Mouse (Mus musculus) gastrocnemius, postnatal 36 days (tissue): ENCODE data around the gene Vsx2. TPM values are rescaled to one million over a fixed set of nuclear protein-coding genes. Genes with fewer than 3 reads are reported as not detected.
A peak's percentile ranks its signal among the peaks of the same experiment; 100 is the strongest.
"Not testable (repeated sequence)": the region's sequence is repeated elsewhere in the genome, so short reads cannot be mapped to it uniquely, and the experiment has no call there.

Experiments
- DNase-seq, 2 experiments: peaks; one replicate each; pipeline ENCODE4 v3.0.0; 2022
- intact Hi-C: fragments of 180-260 bp; cut with DNase I; formaldehyde crosslinking; loops from one replicate; pipeline ENCODE4 v1.15.1; 2025
- long read RNA-seq, 2 experiments: library from polyadenylated mRNA; stranded (forward); transcript quantifications; one replicate each; pipeline ENCODE4 v2.0.0; 2021
- total RNA-seq, 2 experiments: library from RNA; stranded (reverse); gene quantifications; 2 replicates each; pipeline ENCODE4 v1.2.3; 2021

Gene Vsx2
- not detected for total RNA-seq
- long read RNA-seq, experiment 1 = 0 reads
- long read RNA-seq, experiment 2 = 0 reads

DNA sequence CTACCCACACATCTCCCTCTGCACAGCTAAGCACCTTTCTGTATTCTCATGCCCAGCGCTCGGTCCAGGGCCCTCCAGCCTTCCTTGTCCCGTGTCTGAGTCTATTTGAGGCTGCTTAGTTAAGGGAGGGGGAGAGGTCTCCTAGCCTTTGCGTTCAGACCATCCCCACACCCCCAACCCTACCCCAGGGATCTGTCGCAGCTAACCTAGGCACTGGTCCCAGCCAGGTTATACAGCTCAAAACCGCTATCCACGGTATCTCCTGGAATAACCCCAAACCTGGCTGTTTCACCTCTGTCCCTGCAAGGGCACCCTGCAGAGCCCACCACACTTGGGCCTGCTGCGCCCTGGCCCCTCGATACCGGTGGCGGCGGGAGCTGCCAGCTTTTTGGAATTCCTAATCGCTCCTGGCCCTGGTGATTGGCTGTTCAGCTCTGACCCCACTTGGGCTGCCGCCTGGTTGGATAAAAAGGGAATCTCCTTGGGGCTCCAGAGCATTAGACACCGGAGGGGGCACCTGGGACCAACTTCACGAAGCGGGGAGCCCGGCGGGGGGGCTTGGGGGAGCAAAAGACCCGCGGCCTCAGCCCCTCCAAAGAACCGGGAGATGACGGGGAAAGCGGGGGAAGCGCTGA is at the start of gene Vsx2:
Vsx2 (plus strand) TSS at position 427 of the 635 bp plus-strand sequence.
- intact Hi-C loops = no loop called here
- no peak for DNase-seq

DNA sequence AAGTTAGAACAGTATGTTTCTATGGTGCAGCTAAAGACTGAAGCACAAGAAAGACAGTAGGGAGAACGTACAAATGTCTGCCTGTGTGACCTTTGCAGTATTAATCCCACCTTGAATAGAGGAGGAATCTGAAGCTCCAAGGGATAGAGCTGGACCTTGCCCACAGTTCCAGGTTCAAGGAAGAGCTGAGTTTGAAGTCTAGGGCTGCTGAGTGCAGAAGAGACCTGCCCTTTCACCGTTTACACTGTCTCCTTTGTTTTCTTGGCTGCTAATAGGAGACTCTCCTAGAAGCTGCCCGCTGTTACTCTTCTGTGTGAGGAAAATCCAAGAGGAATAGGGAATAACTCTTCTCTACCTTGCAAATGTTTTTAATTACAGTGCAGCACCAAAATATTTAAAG is 45.8 kb upstream of the Vsx2 start:
- intact Hi-C loops = no loop called here
- no peak for DNase-seq

DNA sequence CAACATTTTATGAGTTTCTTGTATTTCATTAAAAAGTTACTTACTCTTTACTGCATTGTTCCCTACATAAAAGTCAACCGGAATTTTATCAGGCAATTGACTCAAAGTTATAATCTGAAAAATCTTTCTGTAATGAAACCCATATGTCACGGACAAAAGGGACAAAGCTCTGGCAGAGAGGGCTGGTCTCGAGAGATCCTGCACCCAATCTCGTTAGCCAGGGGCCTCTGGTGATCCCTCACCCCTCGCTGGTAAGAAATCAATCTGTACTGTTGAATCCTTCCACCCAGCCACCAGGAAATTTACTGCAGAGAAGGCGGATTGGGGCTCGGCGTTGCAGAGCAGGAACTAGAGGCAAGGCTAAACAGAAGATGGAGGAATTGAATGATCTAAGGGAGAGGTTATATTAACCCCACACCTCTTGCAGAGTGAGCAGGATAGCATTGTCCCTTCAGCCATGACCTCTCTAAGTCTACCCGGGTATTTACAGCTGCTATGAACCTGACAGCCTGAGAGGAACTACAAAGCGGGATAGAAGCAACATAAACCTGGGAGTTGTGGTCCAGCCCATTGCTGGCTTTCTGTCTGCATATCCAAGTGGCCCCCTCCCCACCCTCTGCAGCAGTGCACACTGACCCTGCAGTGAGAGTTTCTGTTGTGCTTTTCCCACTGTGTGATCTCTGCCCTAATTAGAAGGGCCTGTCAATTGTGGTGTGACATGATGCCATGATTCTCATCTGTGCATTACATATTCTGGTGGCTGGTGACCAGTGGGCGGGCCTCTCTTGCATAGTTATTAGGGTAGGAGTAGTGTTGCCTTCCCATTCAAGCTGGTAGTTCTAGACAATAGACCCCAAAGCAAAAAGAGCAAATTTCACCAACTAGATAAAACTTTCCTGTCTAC is 45.2 kb upstream of the Vsx2 start:
- no peak for DNase-seq
- intact Hi-C loops = no loop called here

DNA sequence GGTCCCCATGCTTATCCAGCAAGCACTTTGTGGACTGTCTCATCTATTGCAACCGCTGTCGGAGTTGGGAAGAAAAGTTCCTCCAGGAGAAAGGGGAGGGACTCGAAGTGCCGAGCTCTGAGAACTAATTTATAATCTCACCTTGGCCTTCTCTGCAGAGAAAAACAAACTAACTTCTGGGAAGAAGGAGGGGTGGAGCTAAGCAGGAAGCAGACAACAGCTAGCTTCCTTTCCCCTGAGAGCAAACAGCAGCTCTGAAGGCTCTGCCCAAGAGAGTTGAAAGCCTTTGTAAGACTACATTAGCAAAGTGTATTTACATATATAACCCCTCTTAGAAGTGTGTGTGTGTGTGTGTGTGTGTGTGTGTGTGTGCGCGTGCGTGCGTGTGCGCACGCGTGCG is 44.1 kb upstream of the Vsx2 start:
- intact Hi-C loops = no loop called here
- DNase-seq = no peak

DNA sequence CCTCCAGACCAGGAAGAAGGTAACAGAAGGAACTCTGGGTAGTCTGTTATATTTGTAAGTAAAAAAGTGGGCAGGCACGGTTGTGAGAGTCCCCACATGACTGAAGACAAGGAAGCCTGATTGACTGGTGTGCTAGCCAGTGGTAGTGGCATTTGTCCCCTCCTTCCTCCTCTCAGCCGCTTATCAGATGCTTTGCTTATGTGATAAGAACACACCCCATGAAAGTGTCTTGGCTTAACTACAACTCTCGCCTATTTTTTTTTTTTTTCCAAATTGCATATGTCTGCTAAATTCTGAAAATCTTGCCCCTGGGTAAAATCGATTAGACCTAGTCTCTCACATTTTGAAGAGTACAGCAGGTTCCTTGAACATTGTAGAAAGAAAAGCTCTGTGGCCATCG is 39.1 kb upstream of the Vsx2 start:
- DNase-seq = no peak
- intact Hi-C loops = no loop called here

DNA sequence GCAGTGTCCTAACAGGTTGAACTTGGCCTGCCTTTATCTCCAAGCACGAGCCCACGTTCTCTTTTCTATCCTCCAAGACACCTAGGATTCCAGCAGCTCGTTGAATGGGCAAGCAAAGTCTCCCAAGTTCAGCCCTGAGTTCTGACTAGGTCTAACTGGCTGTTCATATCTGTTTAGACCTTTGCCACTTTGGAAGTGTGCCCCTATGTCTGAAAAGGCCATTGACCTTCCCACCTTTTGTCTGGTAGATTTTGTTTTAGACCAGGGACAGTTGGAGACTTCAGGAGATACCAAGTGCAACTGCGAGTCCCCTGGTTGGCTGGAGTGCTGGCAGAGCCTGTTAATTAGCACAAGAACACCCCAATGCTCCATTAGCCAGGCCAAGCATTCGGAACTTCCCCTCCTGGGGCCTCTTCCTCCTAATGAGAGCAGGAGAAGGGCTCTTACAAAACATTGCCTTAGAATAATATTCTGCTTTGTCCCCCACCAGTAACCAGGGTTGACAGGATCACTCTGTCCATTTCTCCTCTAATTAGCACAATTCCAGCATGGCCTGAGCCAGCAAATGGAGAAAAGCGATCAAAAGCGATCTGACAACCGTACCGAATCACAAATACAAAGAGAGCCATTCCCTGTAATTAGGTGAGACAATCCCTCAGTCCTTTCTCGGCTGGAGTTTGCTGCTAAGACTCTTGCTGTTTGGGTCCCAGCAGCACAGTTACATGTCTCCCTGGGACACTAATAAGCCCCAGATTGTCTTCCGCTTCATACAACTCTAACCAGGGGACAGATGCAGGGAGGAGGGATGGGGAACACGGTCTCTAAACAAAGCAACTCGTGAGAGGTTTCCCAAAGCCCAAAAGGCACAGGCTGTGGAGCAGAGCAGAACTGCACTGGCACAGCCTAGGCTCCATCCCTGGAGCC is 37.4 kb upstream of the Vsx2 start:
- no peak for DNase-seq
- intact Hi-C loops = no loop called here

DNA sequence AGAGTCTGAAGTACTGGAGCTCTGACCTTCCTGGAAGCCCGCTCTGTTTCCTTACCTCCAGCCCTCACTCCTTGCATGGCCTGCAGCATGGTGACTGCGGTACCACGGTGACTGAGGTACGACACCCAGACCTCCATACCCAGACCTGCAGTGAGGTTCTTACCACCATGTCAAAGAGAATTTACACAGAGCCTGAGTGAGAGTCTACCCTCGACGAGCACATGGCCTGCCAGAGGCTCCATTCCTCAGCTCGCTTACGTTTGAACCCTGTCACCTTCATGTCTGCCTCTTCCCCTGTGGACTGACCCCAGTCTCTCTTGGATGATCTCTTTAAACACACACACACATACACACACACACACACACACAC is 36.7 kb upstream of the Vsx2 start:
- DNase-seq = no peak
- intact Hi-C loops = no loop called here

DNA sequence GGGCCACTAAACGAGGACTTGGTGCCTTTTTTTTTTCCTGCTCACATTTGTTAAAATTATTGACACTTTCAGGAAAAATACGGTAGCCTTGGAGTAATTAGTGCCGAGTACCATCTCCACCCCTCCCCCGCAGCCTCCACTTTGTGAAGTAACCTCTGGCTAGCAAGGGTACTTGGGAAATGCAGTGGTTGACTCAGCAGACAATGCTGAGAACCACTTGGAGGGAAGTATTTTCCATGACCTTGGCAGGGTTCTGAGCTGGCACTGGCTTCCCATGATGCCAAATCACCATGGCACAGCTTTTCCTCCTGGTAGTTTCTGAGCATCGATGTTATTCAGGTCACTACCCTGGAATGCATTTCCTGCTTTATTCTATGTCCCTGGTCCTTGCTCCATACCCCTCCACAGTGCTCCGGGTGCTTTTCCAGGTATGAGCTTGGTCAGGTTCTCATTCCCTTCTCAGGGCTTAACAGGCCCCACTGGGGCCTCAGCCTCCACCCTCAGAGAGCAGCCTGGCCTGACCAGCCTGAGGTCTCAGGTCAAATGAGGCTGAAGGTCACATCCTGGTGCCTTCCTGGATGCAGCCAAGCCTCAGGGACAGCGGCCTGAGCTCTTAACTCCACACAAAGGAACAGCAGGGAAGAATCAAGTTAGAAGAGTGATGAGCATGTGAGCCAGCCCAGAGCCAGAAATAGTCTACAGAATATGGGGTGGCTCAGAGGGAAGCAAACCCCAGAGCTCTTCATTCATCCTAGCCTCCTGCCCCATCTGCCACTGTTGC is 35.7 kb upstream of the Vsx2 start:
- no peak for DNase-seq
- intact Hi-C loops = no loop called here

DNA sequence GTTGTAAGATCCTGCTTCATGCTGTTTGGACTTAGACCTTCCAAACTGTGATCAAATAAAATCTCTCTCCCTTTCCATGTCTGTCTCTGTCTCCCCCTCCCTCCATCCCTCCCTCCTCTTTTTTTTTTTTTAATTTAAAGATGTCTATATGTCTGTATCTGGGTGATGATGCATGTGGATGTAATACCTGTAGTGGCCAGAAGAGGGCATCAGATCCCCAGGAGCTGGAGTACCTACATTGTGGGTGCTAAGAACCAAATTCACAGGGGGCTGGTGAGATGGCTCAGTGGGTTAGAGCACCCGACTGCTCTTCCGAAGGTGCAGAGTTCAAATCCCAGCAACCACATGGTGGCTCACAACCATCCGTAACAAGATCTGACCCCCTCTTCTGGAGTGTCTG is 30.0 kb upstream of the Vsx2 start:
- DNase-seq, intact Hi-C loops: not testable (repeated sequence)

DNA sequence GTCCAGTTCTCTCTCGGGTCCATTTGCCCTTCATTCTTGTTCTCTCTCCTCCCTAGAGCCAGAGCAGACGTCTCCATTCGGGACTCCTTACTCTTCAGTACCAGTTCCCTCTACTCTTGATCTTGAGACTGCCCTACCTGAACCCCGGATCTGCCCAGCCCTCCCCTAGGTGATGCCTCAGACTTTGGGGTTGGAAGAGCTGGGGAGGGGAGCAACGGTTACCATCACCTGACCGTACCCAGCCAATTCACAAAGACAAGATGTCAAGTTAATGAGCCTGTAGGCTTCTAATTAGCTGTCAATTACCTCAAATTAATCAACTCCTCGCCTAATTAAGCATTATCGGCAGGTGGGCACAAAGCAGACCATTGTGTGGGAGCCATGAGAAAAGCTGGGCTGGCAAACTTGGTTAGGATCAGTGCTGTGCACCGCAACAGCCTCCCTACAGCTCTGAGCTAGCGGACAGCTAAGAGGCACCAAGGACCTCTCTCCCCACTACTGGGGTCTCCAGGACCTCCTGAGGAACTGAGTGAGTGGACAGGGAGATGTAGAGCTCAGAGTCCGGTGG is 28.1 kb upstream of the Vsx2 start:
- DNase-seq = no peak

DNA sequence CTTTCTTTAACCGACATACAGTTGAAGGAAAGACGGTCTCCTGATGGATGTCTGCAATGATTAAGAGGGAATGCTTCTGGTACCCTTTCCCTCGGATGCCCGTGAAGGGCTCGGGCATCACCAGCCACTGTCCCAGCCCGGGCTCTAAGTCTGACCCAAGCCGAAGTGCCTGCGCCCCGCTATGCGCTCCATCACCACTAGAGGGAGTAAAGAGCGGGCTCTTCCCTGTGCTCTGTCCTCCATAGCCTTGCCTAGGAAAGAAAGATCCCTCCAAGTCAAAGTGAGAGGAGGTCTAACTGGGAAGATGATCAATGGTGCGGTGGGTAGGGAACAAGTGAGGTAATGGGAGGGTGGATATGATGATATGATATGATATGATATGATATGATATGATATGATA is 23.5 kb upstream of the Vsx2 start:
- peak; percentile 31 to 37 for DNase-seq
- intact Hi-C loops = loop anchor here (10.0 kb wide), 1 partner anchor 129 kb away; no protein-coding TSS in a partner anchor

More for the DNA sequence above, 28.1 kb upstream of the Vsx2 start:
- intact Hi-C loops = loop anchor here (5.0 to 10.0 kb wide), 2 partner anchors 46 to 133 kb away; no protein-coding TSS in a partner anchor

DNA sequence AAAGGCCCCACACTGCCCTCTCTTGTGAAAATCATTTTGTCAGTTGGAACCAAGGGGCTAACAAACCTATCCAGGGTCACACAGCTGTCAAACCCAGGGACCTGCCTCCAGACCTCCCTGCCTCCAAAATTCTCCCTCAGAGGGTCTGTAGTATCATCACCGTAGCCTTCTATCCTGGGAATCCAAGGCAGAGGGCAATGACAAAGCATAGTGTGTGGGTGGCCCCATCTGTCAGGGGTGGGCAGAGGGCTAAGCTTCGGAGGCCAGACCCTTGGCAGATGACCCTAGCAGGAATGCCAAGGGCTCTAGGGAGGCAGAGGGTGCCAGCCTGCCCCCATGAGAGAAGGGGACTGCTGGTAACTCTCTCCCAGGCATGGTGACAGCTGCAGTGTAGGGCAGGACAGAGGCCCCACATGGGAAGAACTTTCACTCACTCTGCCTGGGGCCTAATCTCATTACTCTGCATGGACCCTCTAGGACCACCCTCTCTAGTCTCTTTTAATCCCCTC is 22.9 kb upstream of the Vsx2 start:
- intact Hi-C loops = loop anchor here (10.0 kb wide), 1 partner anchor 128 kb away; no protein-coding TSS in a partner anchor
- no peak for DNase-seq

DNA sequence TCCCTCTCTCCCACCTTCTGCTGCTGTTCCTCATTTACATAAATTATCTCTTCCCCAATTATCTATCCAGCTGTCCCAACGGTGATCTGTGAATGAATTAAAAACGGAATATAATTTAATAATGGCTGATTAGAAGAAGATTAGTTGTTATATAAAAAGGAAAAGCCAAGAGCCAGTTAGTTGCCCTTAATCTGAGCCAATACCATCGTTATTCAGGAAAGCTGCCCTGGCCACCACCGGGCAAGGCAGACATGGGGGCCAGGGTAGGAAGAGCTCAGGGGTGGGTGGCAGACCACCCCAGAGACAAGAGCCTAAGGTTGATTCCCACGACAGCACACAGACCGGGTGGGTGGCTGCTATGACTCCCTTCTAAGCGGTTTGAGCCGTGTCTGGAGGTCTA is 21.3 kb upstream of the Vsx2 start:
- intact Hi-C loops = loop anchor here (10.0 kb wide), 1 partner anchor 127 kb away; no protein-coding TSS in a partner anchor
- DNase-seq = no peak

DNA sequence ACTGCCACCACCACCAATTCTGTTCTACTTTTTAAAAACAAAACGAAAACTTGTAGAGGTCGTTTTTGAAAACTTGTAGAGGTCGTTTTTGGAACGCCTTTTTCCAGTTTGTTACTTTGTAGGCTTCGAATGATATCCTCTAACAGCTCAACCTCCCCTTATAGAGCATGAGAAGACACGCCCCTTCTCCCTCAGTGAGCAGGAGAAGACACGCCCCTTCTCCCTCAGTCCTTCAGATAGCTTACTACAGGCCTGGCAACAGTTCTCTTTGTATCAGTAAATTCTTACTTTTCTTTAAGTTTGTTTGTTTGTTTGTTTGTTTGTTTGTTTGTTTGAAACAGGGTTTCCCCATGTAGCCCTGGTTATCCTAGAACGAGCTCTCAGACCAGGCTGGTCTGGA is 14.3 kb upstream of the Vsx2 start:
- intact Hi-C loops = no loop called here
- no peak for DNase-seq

DNA sequence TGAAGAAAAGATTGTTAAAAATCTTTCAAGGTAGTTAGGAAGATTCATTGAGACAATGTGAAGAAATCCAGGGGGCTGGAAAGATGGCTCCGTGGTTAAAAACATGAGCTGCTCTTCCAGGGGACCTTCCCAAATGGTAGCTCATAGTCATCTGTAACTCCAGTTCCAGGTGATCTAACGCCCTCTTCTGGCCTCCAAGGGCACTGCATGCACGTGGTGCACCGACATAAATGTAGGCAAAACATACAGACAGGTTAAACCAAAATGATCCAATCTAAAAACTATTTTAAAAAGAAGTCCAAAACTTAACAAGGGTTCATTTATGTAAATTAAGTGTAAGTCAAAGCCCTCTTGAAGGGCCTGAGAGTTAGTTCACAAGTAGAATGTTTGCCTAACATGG is 7.0 kb upstream of the Vsx2 start:
- no peak for DNase-seq
- intact Hi-C loops = no loop called here

DNA sequence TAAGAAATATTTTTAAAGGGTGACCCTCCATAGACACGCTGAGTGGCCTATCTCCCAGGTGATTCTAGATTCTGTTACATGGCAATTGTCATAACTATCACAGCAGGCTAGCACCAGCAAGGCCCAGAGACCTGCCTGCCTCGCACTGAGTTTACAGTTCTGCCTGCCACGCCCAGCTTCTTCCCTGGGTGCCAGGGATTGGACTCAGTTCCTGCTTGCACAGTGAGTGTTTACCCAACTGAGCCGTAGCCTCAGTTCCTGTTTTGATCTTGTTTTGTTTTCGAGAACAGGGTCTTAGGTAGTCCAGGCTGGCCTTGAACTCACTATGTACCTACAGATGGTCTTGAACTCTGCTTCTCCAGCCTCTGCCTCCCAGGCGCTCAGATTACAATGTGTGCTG is 2.0 kb upstream of the Vsx2 start:
- no peak for DNase-seq
- intact Hi-C loops = no loop called here

DNA sequence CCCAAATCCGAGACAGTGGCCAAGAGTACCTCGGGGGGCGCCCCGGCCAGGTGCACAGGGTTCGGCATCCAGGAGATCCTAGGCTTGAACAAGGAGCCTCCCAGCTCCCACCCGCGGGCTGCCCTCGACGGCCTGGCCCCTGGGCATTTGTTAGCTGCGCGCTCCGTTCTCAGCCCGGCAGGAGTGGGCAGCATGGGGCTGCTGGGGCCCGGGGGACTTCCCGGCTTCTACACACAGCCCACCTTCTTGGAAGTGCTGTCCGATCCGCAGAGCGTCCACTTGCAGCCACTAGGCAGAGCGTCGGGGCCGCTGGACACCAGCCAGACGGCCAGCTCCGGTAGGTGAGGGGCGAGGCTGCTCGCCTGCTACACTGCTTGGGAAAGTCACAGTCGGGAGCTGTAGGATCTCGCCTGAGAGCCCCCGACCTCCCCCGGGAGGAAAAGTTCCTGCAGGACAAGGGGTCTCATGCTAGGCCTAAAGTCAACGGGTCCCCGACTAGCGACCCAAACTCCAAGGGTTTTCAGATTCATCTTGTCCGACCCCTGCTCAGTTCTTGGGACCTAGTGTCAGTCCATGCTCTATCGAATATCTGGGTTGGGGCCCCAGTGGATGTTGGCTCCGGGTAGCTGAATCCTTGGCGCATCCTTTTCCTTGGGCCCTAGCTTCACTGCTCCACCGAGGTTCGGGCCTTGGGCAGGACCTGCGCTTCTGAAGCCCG is 573 bp downstream of the Vsx2 start:
- intact Hi-C loops = no loop called here

DNA sequence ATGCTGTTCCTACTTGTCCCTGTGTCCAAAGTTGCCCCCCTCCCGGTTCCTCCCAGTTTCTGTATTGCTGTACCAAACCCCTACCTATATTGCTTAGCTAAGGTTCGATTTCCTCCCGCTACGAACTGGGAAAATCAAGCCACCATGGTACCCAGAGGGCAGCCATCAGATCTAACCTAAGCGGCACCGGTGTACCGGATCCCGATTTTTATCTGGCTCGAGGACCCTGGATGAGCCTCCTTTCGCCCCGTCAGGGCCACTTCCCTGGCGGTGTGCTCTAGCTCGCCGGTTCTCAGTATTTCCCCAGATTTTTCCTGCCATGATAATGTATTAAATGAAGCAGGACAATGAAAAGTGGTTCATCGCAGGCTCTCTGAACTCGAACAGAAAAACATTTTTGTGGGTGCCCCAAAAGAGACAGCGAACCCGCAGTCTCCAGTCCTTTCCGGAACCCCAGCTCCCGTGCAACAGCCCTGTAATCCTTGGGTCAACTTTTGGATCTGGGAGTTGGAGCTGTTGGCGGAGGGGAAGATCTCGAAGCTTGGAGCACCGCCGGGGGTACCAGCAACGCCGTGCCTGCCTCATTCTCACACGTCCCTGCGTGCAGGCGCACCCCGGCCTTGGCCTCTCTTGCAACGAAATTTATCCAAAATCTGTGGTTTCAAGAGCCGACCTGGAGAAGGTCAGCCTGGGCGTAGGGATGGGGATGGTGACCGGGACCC is 1.3 kb downstream of the Vsx2 start:
- DNase-seq = no peak
- intact Hi-C loops = no loop called here

More for the DNA sequence above, 573 bp downstream of the Vsx2 start:
- DNase-seq = no peak
